In the genomic region with DNA sequence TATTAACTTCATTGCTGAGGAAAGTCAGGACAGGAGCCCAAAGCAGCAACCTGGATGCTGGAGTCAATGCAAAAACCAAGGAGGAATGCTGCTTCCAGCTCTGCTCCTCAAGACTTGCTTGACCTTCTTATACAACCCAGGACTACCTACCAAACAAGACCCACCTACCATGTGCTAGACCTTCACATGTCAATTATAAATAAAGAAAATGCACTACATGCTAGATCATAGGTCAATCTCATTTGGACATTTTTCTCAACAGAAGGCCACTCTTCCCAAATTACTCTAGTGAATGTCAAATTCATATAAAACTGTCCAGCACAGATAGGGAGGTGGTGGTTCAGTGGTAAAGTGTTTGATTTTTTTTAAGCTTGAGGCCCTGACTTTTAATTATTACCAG, we compare ENCODE assay signal across 24 mouse cellular contexts. TPM values are rescaled to one million over a fixed set of nuclear protein-coding genes. Genes with fewer than 3 reads are reported as not detected.
"Had no signal": no experiment of that assay in that cellular context is flagged by ENCODE, and none has a peak within 500 bp of the region (broad histone marks: within the 10 kb centered on the region; RNA-seq: fewer than 3 reads in every experiment).

Gene Slco1a1, minus strand, starts transcription at position 101 of the 400 bp plus-strand sequence.

- H3K9ac ChIP-seq: neural tube, embryonic 13.5 days; neural tube, embryonic 15.5 days; stomach, embryonic 15.5 days had no signal

- H3K36me3 ChIP-seq: neural tube, embryonic 13.5 days; neural tube, embryonic 15.5 days; stomach, embryonic 15.5 days had no signal

- H3K4me1 ChIP-seq: neural tube, embryonic 13.5 days; neural tube, embryonic 15.5 days; stomach, embryonic 15.5 days had no signal

- H3K27ac ChIP-seq: neural tube, embryonic 13.5 days; neural tube, embryonic 15.5 days; stomach, embryonic 15.5 days; stomach, postnatal 0 days had no signal

- H3K4me3 ChIP-seq: neural tube, embryonic 13.5 days; neural tube, embryonic 15.5 days; stomach, embryonic 15.5 days had no signal

- H3K4me2 ChIP-seq: neural tube, embryonic 13.5 days; neural tube, embryonic 15.5 days; stomach, embryonic 15.5 days had no signal

- H3K27me3 ChIP-seq: neural tube, embryonic 13.5 days; neural tube, embryonic 15.5 days; stomach, embryonic 15.5 days had no signal

- H3K9me3 ChIP-seq: neural tube, embryonic 13.5 days; neural tube, embryonic 15.5 days; stomach, embryonic 15.5 days had no signal

- DNase-seq: retina, postnatal 1 day; right cerebral cortex, adult 18-20 months; right cerebral cortex, postnatal 14 days; right cerebral cortex, postnatal 25 days; right cerebral cortex, postnatal 4 days; spleen, adult 18-20 months; thymus, adult 18-20 months; thymus, adult 2 months; thymus, postnatal 14 days; thymus, postnatal 25 days; thymus, postnatal 36 days; thymus, postnatal 4 days had no signal

RNA-seq across cellular contexts. Expression of gene Slco1a1, which starts in this region (rescaled TPM):
- total RNA-seq: neutrophil, adult 5-6 weeks had no signal
- polyA plus RNA-seq: neural tube, embryonic 13.5 days; neural tube, embryonic 14.5 days; neural tube, embryonic 15.5 days; small intestine, adult 2 months; spleen, adult 2 months; stomach, embryonic 14.5 days; stomach, embryonic 15.5 days; stomach, embryonic 16.5 days; stomach, postnatal 0 days; testis, adult 2 months; thymus, adult 2 months; thymus, postnatal 0 days had no signal
